Comparison of ENCODE assay signal across 10 mouse cellular contexts in the genomic region with DNA sequence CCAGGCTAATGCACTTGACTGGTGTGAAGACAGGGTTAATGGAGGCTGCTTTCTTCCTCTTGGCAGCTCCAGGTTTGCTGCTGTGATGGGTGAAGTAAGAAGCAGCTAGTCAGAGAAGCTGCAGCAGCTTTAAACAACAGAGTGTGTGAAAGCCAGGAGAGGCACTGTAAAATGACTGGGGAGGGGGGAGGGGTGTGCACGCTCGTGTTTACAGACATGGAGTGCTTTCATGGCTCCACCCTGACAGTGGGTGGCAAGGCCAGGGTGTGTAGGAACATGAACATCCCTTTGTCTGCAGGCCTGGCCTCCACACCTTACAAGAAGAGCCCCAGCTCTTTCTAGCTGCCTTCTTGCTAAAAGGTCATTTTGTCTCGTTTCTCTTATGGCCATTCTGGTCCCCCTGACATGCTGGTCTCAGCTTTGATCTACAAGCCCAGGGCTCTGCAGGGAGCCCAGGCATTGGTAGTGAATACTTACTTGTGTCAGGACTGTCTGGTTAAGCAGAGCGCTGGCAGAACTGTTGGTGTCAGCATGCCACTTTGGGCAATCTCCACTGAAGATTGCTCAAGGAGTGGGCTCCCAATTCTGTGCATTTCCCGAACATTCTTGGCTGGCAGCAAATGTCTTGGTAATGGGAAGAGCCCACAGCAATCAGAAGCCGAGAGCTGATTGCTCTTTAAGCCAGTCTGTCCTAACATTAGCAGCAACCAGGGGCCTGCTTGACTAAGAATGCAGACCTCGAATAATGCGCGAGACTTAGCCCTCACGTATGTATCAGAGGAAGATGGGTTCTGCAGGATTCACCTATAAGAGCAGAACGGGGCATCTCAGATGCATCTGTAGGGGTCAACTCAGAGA.
A peak's percentile ranks its signal among the peaks of the same experiment; 100 is the strongest.
DNase-seq lines count a peak whose midpoint lies in the region; ATAC-seq and TF ChIP-seq lines count a peak whose summit lies in the region.
"Had no signal": no experiment of that assay in that cellular context is flagged by ENCODE, and none has a peak within 500 bp of the region (broad histone marks: within the 10 kb centered on the region; RNA-seq: fewer than 3 reads in every experiment).

No protein-coding gene starts in this region.

- H3K4me1 ChIP-seq in forebrain, embryonic 10.5 days = peaks cover 19% of the 10 kb centered on the region
- H3K4me1 ChIP-seq in forebrain, embryonic 11.5 days (replicated peaks; ENCODE audit: control insufficient read depth, insufficient read depth, low read length) = peaks cover 6% of the 10 kb centered on the region
- no peaks in the 10 kb centered on the region for H3K4me1 ChIP-seq in lung, adult 2 months (ENCODE audit: control insufficient read depth, insufficient read depth, low read length)
- 0 out of 2 replicates have a peak, but pooled peaks cover 11% of the 10 kb centered on the region for H3K4me1 ChIP-seq in hindbrain, embryonic 14.5 days (replicated peaks; ENCODE audit: control insufficient read depth, insufficient read depth, low read length)
- peaks cover 12% of the 10 kb centered on the region for H3K4me1 ChIP-seq in midbrain, embryonic 16.5 days (ENCODE audit: control insufficient read depth, insufficient read depth, low read length)

- no peaks in the 10 kb centered on the region for H3K9me3 ChIP-seq in forebrain, embryonic 10.5 days
- no peaks in the 10 kb centered on the region for H3K9me3 ChIP-seq in forebrain, embryonic 11.5 days (ENCODE audit: control insufficient read depth, low read length)
- no peaks in the 10 kb centered on the region for H3K9me3 ChIP-seq in hindbrain, embryonic 14.5 days (ENCODE audit: control insufficient read depth, low read length)
- no peaks in the 10 kb centered on the region for H3K9me3 ChIP-seq in midbrain, embryonic 16.5 days (replicated peaks; ENCODE audit: control insufficient read depth, low read length, poor library complexity, severe bottlenecking)

- peak overlapping the region; percentile 58 for H3K27ac ChIP-seq in forebrain, embryonic 10.5 days
- H3K27ac ChIP-seq in forebrain, embryonic 11.5 days (ENCODE audit: low read depth, low read length) = no peak overlapping the region
- no peak overlapping the region for H3K27ac ChIP-seq in hindbrain, embryonic 14.5 days
- H3K27ac ChIP-seq in midbrain, embryonic 16.5 days (ENCODE audit: low read length) = 0 out of 2 replicates have a peak overlapping the region, but pooled peaks have one; percentile 1

- no peak for DNase-seq in forebrain, embryonic 10.5 days (ENCODE audit: extremely low spot score, low spot score)
- DNase-seq in forebrain, embryonic 11.5 days (ENCODE audit: low spot score) = no peak
- DNase-seq in lung, postnatal 10 days = peak; percentile 20
- DNase-seq in lung, adult 2 months = no peak
- no peak for DNase-seq in hindbrain, embryonic 14.5 days (ENCODE audit: low spot score)
- DNase-seq in frontal cortex, postnatal 25 days (ENCODE audit: low spot score in 2 of 2) = no peak
- DNase-seq in gastrocnemius, adult 18-20 months (ENCODE audit: low spot score) = no peak
- DNase-seq: right cerebral cortex, postnatal 4 days; thymus, adult 2 months had no signal

- H3K27me3 ChIP-seq in forebrain, embryonic 10.5 days (ENCODE audit: poor library complexity, severe bottlenecking) = no peaks in the 10 kb centered on the region
- H3K27me3 ChIP-seq in forebrain, embryonic 11.5 days (ENCODE audit: control insufficient read depth, insufficient read depth, low read length) = no peaks in the 10 kb centered on the region
- no peaks in the 10 kb centered on the region for H3K27me3 ChIP-seq in hindbrain, embryonic 14.5 days (ENCODE audit: control insufficient read depth, insufficient read depth, low read length)
- H3K27me3 ChIP-seq in midbrain, embryonic 16.5 days (ENCODE audit: control insufficient read depth, insufficient read depth, low read depth, low read length) = no peaks in the 10 kb centered on the region

- no peak for ATAC-seq in forebrain, embryonic 11.5 days (replicated peaks; ENCODE audit: low FRiP score)
- 0 out of 2 replicates have a peak, but pooled peaks have one; percentile 39 for ATAC-seq in hindbrain, embryonic 14.5 days (ENCODE audit: low FRiP score)
- ATAC-seq in midbrain, embryonic 16.5 days = 0 out of 2 replicates have a peak, but pooled peaks have one; percentile 29

- no peak overlapping the region for H3K4me3 ChIP-seq in forebrain, embryonic 10.5 days
- no peak overlapping the region for H3K4me3 ChIP-seq in forebrain, embryonic 11.5 days (ENCODE audit: low read depth, low read length)
- H3K4me3 ChIP-seq in lung, adult 2 months (replicated peaks; ENCODE audit: extremely low read depth, low read depth, low read length) = no peak overlapping the region
- no peak overlapping the region for H3K4me3 ChIP-seq in hindbrain, embryonic 14.5 days (replicated peaks; ENCODE audit: low read length)
- no peak overlapping the region for H3K4me3 ChIP-seq in midbrain, embryonic 16.5 days (ENCODE audit: low read depth, low read length)

- H3K36me3 ChIP-seq in forebrain, embryonic 10.5 days (replicated peaks) = no peaks in the 10 kb centered on the region
- H3K36me3 ChIP-seq in forebrain, embryonic 11.5 days (ENCODE audit: control insufficient read depth, insufficient read depth, low read length) = no peaks in the 10 kb centered on the region
- no peaks in the 10 kb centered on the region for H3K36me3 ChIP-seq in hindbrain, embryonic 14.5 days (replicated peaks; ENCODE audit: control insufficient read depth, insufficient read depth)
- no peaks in the 10 kb centered on the region for H3K36me3 ChIP-seq in midbrain, embryonic 16.5 days (ENCODE audit: control insufficient read depth, insufficient read depth, low read length)

- no peak for TF ChIP-seq POLR2A in lung, adult 2 months (IDR thresholded peaks at IDR 0.05; ENCODE audit: borderline replicate concordance, extremely low read depth, low read depth, low read length)

- whole genome bisulfite sequencing in forebrain, embryonic 10.5 days = 66% methylated on average over 11 of the region's 11 CpGs
- WGBS in forebrain, embryonic 11.5 days = 64% methylated on average over 11 of the region's 11 CpGs
- WGBS in lung, adult 2 months = 51% methylated on average over 11 of the region's 11 CpGs
- WGBS in hindbrain, embryonic 14.5 days = 47% methylated on average over 11 of the region's 11 CpGs
- WGBS in midbrain, embryonic 16.5 days = 48% methylated on average over 11 of the region's 11 CpGs

- TF ChIP-seq CTCF in lung, adult 2 months (IDR thresholded peaks at IDR 0.05; ENCODE audit: insufficient read depth, low read length) = no peak

- H3K9ac ChIP-seq in forebrain, embryonic 11.5 days (ENCODE audit: low read length) = no peak overlapping the region
- H3K9ac ChIP-seq in hindbrain, embryonic 14.5 days = peak overlapping the region; percentile 35; the same call in 1 of the 2 replicates
- H3K9ac ChIP-seq in midbrain, embryonic 16.5 days (ENCODE audit: low read depth, low read length) = peak overlapping the region; percentile 31; the same call in 1 of the 2 replicates

- no peak overlapping the region for H3K4me2 ChIP-seq in forebrain, embryonic 11.5 days (ENCODE audit: low read depth, low read length, severe bottlenecking)
- no peak overlapping the region for H3K4me2 ChIP-seq in hindbrain, embryonic 14.5 days (replicated peaks)
- no peak overlapping the region for H3K4me2 ChIP-seq in midbrain, embryonic 16.5 days (ENCODE audit: low read length)

Comparison
In these comparisons a context has a peak if more than half of its experiments do, and no peak if none do; other contexts are left out.
1. H3K27ac ChIP-seq: peak in forebrain, embryonic 10.5 days (single experiment) and midbrain, embryonic 16.5 days (single experiment); none in forebrain, embryonic 11.5 days (single experiment) and hindbrain, embryonic 14.5 days (single experiment).